ENCODE assay signal across 11 mouse cellular contexts in the genomic region with DNA sequence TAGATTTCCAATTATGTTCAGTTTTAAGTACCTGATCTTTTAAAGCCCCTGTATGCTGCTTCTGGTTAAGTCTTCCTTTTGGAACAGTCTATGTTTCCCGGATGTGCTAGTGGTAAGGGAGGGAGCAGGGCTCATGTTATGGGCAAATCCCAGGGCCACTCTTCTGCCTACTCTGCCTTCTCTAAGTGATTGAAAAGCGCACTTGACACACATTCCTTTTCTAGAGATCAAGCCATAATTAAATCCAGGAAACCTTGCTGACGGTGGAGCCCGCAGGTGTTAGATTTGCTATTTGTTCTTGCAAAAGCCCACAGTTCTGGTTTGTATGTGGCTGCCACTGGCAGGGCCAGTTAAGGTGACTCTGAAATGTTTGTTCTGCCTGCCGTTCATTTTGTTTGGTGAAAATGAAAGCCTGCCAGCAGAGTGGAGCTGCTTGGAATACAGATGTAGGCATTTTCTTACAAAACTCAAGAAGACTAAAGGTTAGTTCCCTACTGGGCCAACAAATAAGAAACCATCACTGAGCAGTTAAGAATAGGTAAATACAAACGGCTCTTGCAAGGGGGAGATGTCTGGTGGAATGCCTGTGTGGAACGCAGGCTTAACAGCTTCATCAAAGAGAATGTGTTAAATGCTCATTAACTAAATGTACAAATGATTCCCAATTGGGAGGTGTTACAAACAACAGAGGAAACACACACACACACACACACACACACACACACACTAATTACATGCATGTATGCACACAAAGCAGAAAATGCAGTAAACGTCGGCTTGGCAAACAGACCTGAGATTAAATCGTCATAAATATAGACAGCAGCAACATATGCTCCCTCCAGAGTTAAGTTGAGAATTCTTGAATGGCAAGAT. TPM values are rescaled to one million over a fixed set of nuclear protein-coding genes. Genes with fewer than 3 reads are reported as not detected.
DNase-seq lines count a peak whose midpoint lies in the region; ATAC-seq lines count a peak whose summit lies in the region.
"Had no signal": no experiment of that assay in that cellular context is flagged by ENCODE, and none has a peak within 500 bp of the region (broad histone marks: within the 10 kb centered on the region; RNA-seq: fewer than 3 reads in every experiment).

No protein-coding gene starts in this region.

- 23% methylated on average over 10 of the region's 10 CpGs for WGBS in forebrain, embryonic 16.5 days

- H3K4me3 ChIP-seq in forebrain, embryonic 16.5 days (replicated peaks; ENCODE audit: low read length): no peak overlapping the region

- H3K9ac ChIP-seq in forebrain, embryonic 16.5 days (replicated peaks; ENCODE audit: low read depth, low read length): no peak overlapping the region

- H3K4me2 ChIP-seq in forebrain, embryonic 16.5 days (ENCODE audit: low read length): no peak overlapping the region
- H3K4me2 ChIP-seq: liver, embryonic 11.5 days had no signal

- peaks cover 8% of the 10 kb centered on the region; the same call in 1 of the 2 replicates for H3K4me1 ChIP-seq in forebrain, embryonic 16.5 days (replicated peaks; ENCODE audit: control insufficient read depth, insufficient read depth, low read length)

- DNase-seq in left cerebral cortex, adult 11 months (ENCODE audit: low spot score): peak; percentile 18
- no peak for DNase-seq in left cerebral cortex, adult 8-10 months (ENCODE audit: low spot score in 2 of 2)
- peak; percentile 21 for DNase-seq in adipocyte (ENCODE audit: low spot score)
- peak; percentile 60 for DNase-seq in lung, postnatal 25 days (ENCODE audit: low spot score)
- no peak for DNase-seq in embryo, embryonic 10 days (ENCODE audit: low spot score)
- DNase-seq in Muller cell, postnatal 12 days (ENCODE audit: inconsistent ontology term): no peak
- DNase-seq: heart, adult 18-20 months; kidney, postnatal 25 days; right cerebral cortex, postnatal 25 days had no signal

- no peaks in the 10 kb centered on the region for H3K9me3 ChIP-seq in forebrain, embryonic 16.5 days (ENCODE audit: control insufficient read depth, low read length)

- H3K27ac ChIP-seq in forebrain, embryonic 16.5 days (ENCODE audit: low read length): no peak overlapping the region

- H3K36me3 ChIP-seq in forebrain, embryonic 16.5 days (ENCODE audit: control insufficient read depth, insufficient read depth): no peaks in the 10 kb centered on the region

- peak; percentile 65 for ATAC-seq in forebrain, embryonic 16.5 days

- peaks cover 3% of the 10 kb centered on the region for H3K27me3 ChIP-seq in forebrain, embryonic 16.5 days (replicated peaks; ENCODE audit: control insufficient read depth, insufficient read depth, low read length)

RNA-seq across cellular contexts. Expression of gene Sash1, which starts 43.1 kb away (rescaled TPM):
- 10 to 100 TPM; 55.2 to 62.5 (median 57.8) TPM for total RNA-seq in left cerebral cortex, adult 8-10 months (2022)
- 1.3 TPM in 2 replicates for polyA plus RNA-seq in forebrain, embryonic 16.5 days (2015; fragmentation: Nextera tagmentation; extraction: Ambion mirVana)

Comparison
In these comparisons a context has a peak if more than half of its experiments do, and no peak if none do; other contexts are left out.
1. DNase-seq: peak in left cerebral cortex, adult 11 months (single experiment), adipocyte (single experiment) and lung, postnatal 25 days (single experiment); none in left cerebral cortex, adult 8-10 months (0 of 2), embryo, embryonic 10 days (single experiment) and Muller cell, postnatal 12 days (single experiment).